Mouse (Mus musculus): ENCODE measurements around the gene Tmem177.

- TF ChIP-seq POLR2A (IDR thresholded peaks at IDR 0.05; ENCODE audit: control insufficient read depth, extremely low read depth, insufficient read depth, low read length, poor library complexity) (no peak), CTCF (IDR thresholded peaks at IDR 0.05; ENCODE audit: borderline replicate concordance, control insufficient read depth, extremely low read depth, insufficient read depth, low read length, poor library complexity) (peak; percentile 30; the same call in 1 of the 2 replicates)
These were observed 6.3 kb upstream of the Tmem177 start for GRCm38 (mm10) chr1:119919299-119919698.

All from thymus, adult 2 months (tissue).